Mouse (Mus musculus) lung, postnatal 0 days (tissue): ENCODE data around the gene B4galnt1. TPM values are rescaled to one million over a fixed set of nuclear protein-coding genes. Genes with fewer than 3 reads are reported as not detected.
"Not testable (repeated sequence)": the region's sequence is repeated elsewhere in the genome, so short reads cannot be mapped to it uniquely, and the experiment has no call there.

Experiments used
- ATAC-seq: fragments of 200-750 bp; cut with Nextera tagmentation; 2 replicates; pipeline ENCODE4 v1.8.0; 2017; ENCODE audit warnings: moderate library complexity
- DNase-seq: peaks from one replicate; pipeline ENCODE4 v3.0.0-alpha.2; 2016; ENCODE audit warnings: low spot score
- H3K27ac ChIP-seq: fragments of 300-500 bp; sonication (generic); 2 replicates; pipeline ENCODE4 v1.5.1; 2014; ENCODE audit warnings: antibody characterized with exemption, mild to moderate bottlenecking, low read length, mixed read lengths
- H3K27me3 ChIP-seq: fragments of 300-500 bp; sonication (generic); replicated peaks from 2 replicates; pipeline ENCODE4 v1.6.1; 2014; ENCODE audit warnings: low read length, mixed read lengths; ENCODE audit not compliant: insufficient read depth
- H3K36me3 ChIP-seq: fragments of 300-500 bp; sonication (generic); 2 replicates; pipeline ENCODE4 v1.6.1; 2014; ENCODE audit warnings: low read length, mixed read lengths; ENCODE audit not compliant: insufficient read depth
- H3K4me1 ChIP-seq: fragments of 300-500 bp; sonication (generic); 2 replicates; pipeline ENCODE4 v1.6.1; 2014; ENCODE audit warnings: antibody characterized with exemption, low read depth, low read length, mixed read lengths; ENCODE audit not compliant: insufficient read depth
- H3K4me2 ChIP-seq: fragments of 300-500 bp; sonication (generic); replicated peaks from 2 replicates; pipeline ENCODE4 v1.6.1; 2014; ENCODE audit warnings: low read depth, mild to moderate bottlenecking, low read length, moderate library complexity, mixed read lengths
- H3K4me3 ChIP-seq: fragments of 300-500 bp; sonication (generic); 2 replicates; pipeline ENCODE4 v1.5.1; 2014; ENCODE audit warnings: low read depth, low read length
- H3K9ac ChIP-seq: fragments of 300-500 bp; sonication (generic); replicated peaks from 2 replicates; pipeline ENCODE4 v1.6.1; 2014; ENCODE audit warnings: low read depth, mild to moderate bottlenecking
- H3K9me3 ChIP-seq: fragments of 300-500 bp; sonication (generic); 2 replicates; pipeline ENCODE4 v1.6.1; 2016; ENCODE audit warnings: low read length, mixed read lengths
- CTCF ChIP-seq: IDR thresholded peaks from 2 replicates; pipeline ENCODE4 v1.5.1; 2016; ENCODE audit warnings: antibody characterized with exemption, mild to moderate bottlenecking
- EP300 ChIP-seq: IDR thresholded peaks from 2 replicates; pipeline ENCODE4 v1.6.1; 2016; ENCODE audit warnings: antibody characterized with exemption, mild to moderate bottlenecking, control low read depth
- WGBS: fragments of 180-500 bp; shearing (Covaris S2); extraction: QIAGEN DNeasy Blood & Tissue Kit; methylation state at CpG from one replicate; pipeline ENCODE4 v1.1.7; 2014; 5-methylcytosine and 5-hydroxymethylcytosine counted together
- polyA plus RNA-seq: library from polyadenylated mRNA; unstranded; fragments of >200 nt; fragmentation: Nextera tagmentation; extraction: Ambion mirVana; gene quantifications from 2 replicates; pipeline ENCODE4 v1.2.1, GENCODE M21; 2015

Gene B4galnt1
- polyA plus RNA-seq, 1 experiment from 2014 or later = 9.6 TPM

DNA sequence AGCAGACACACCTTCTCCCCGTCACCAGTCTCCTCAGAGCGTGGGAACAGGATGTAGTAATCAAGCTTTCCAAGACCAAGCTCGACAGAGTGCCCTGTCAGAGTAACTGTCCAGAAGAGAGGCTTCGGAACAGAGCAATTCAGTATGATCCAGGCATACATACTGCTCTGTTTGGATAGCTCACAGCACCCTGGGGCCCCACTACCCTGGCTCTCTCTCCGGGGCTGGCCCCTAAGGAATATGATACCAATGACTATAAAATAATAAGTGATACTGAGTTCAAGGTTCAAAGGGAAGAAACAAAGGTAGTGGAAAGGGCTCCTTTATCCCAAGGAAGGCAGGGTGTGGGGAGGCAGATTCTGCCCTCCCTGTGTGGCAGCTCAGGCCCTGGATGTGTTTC is 32.6 kb upstream of the B4galnt1 start:
- H3K4me3 ChIP-seq = no peak overlapping the region
- no peaks in the 10 kb centered on the region for H3K9me3 ChIP-seq
- H3K27ac ChIP-seq = no peak overlapping the region
- DNase-seq (no peak), ATAC-seq (no peak)
- H3K9ac ChIP-seq = no peak overlapping the region
- WGBS = 41% methylated on average over 5 of the region's 5 CpGs
- TF ChIP-seq EP300 = no peak
- no peak for TF ChIP-seq CTCF
- H3K4me1 ChIP-seq = peaks cover 4% of the 10 kb centered on the region; the same call in 1 of the 2 replicates
- no peak overlapping the region for H3K4me2 ChIP-seq
- no peaks in the 10 kb centered on the region for H3K36me3 ChIP-seq
- H3K27me3 ChIP-seq = no peaks in the 10 kb centered on the region

GRCm38 (mm10) chr10:127134394-127135035 is 30.5 kb upstream of the B4galnt1 start:
- ATAC-seq, H3K4me1 ChIP-seq, DNase-seq, H3K9ac ChIP-seq, H3K4me2 ChIP-seq, H3K4me3 ChIP-seq, H3K9me3 ChIP-seq, H3K27me3 ChIP-seq, H3K36me3 ChIP-seq, H3K27ac ChIP-seq: not testable (repeated sequence)
- peak; percentile 63 for TF ChIP-seq CTCF
- 77% methylated on average over 3 of the region's 3 CpGs for WGBS

DNA sequence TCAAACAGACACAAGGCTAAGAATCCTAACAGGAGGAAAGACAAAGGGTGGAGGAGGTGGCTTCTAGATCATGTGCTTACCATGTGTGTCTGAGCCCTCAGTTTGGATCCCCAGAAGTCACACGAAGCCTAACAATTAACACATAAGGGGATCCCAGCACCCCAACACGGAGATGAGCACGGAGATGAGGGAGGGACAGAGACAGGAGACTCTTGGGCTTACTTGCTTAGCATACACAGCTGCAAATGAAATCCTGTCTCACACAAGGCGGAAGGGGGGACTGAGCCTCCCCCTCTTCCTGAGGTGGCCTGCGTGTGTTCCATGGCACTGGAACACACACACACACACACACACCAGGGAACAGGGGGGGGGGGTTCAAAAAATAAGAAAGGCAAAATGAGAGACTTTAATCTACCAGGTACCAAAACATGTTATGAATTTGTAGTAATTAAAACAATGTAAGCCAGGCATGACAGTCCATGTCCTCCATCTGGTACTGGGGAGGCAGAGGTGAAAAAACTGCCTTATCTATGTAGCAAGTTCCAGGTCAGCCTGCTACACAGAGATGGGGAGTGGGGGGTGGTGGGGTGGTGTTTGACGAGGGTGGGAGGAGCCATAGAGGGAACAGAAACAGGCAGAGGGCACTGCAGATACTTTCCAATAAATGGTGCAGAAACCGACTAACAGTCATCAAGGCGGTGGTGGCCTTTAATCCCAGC is 29.7 kb upstream of the B4galnt1 start:
- TF ChIP-seq EP300 (no peak), CTCF (no peak)
- H3K4me2 ChIP-seq = no peak overlapping the region
- no peak overlapping the region for H3K9ac ChIP-seq
- no peak overlapping the region for H3K4me3 ChIP-seq
- H3K36me3 ChIP-seq = no peaks in the 10 kb centered on the region
- no peak for ATAC-seq
- no peak for DNase-seq
- no peaks in the 10 kb centered on the region for H3K4me1 ChIP-seq
- WGBS = 41% methylated on average over 7 of the region's 8 CpGs
- no peaks in the 10 kb centered on the region for H3K27me3 ChIP-seq
- H3K9me3 ChIP-seq = no peaks in the 10 kb centered on the region
- H3K27ac ChIP-seq = no peak overlapping the region

- H3K4me3 ChIP-seq = no peak overlapping the region
- no peak overlapping the region for H3K9ac ChIP-seq
- H3K36me3 ChIP-seq = no peaks in the 10 kb centered on the region
- no peak for ATAC-seq
- TF ChIP-seq CTCF = no peak
- TF ChIP-seq EP300 = no peak
- no peaks in the 10 kb centered on the region for H3K9me3 ChIP-seq
- H3K27me3 ChIP-seq = no peaks in the 10 kb centered on the region
- no peaks in the 10 kb centered on the region for H3K4me1 ChIP-seq
- H3K27ac ChIP-seq = no peak overlapping the region
- 70% methylated on average over 4 of the region's 4 CpGs for WGBS
- peak; percentile 52 for DNase-seq
- no peak overlapping the region for H3K4me2 ChIP-seq
Measured at GRCm38 (mm10) chr10:127136510-127136909, 28.5 kb upstream of the B4galnt1 start.

DNA sequence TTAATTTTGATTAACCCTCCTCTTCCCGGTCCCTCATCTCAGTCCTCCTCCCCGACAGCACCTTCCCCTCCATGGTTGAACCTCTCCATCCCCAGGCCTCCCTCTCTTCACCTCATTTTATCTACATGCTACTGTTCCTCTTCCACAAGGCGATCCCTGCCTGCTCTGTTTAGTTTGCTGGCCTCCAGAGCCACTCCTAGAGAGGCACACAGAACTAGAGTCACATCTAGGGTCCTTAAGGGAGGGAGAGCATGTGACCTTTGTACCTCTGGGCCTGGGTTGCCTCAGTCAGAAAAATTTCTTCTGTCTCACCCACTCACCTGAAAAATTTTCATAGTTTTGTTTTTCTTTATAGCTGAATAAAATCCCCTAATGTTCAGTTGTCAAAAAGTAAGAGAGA is 27.1 kb upstream of the B4galnt1 start:
- H3K9ac ChIP-seq = no peak overlapping the region
- H3K9me3 ChIP-seq = no peaks in the 10 kb centered on the region
- H3K27me3 ChIP-seq = no peaks in the 10 kb centered on the region
- H3K4me1 ChIP-seq = no peaks in the 10 kb centered on the region
- WGBS = 62% methylated on average over 3 of the region's 3 CpGs
- no peaks in the 10 kb centered on the region for H3K36me3 ChIP-seq
- H3K4me3 ChIP-seq = no peak overlapping the region
- H3K27ac ChIP-seq = no peak overlapping the region
- DNase-seq (no peak), ATAC-seq (no peak)
- TF ChIP-seq EP300 (no peak), CTCF (no peak)
- H3K4me2 ChIP-seq = no peak overlapping the region

GRCm38 (mm10) chr10:127138328-127139141 is 26.5 kb upstream of the B4galnt1 start:
- Histone ChIP-seq H3K27me3 (no peaks in the 10 kb centered on the region), H3K4me1 (no peaks in the 10 kb centered on the region), H3K4me3 (no peak overlapping the region), H3K9me3 (no peaks in the 10 kb centered on the region), H3K9ac (no peak overlapping the region), H3K4me2 (no peak overlapping the region), H3K36me3 (no peaks in the 10 kb centered on the region), H3K27ac (0 out of 2 replicates have a peak overlapping the region, but pooled peaks have one; percentile 0)
- peak; percentile 61; the same call in 1 of the 2 replicates for ATAC-seq
- TF ChIP-seq EP300 (no peak), CTCF (no peak)
- 61% methylated on average over 18 of the region's 18 CpGs for WGBS
- peak; percentile 44 for DNase-seq
